Mouse (Mus musculus) Patski (cell line): ENCODE results near the gene Gm16253. TPM values are rescaled to one million over a fixed set of nuclear protein-coding genes. Genes with fewer than 3 reads are reported as not detected.

Source experiments
- ATAC-seq: fragments of 100-300 bp; one replicate; pipeline ENCODE4 v1.8.0; 2021
- CTCF ChIA-PET: fragments of 350-600 bp; sonication (Branson Sonifier 250); formaldehyde crosslinking; loops from one replicate; lab custom pipeline; 2022; ENCODE audit warnings: inconsistent platforms; lab: Charles Lee
- POLR2A ChIA-PET: fragments of 350-600 bp; sonication (Branson Sonifier 250); formaldehyde crosslinking; loops from one replicate; lab custom pipeline; 2022; ENCODE audit warnings: antibody characterized with exemption, inconsistent platforms; lab: Charles Lee
- DNase-seq: peaks from one replicate; pipeline ENCODE4 v3.0.0-alpha.2; 2011; ENCODE audit warnings: low read depth, low spot score
- H3K27me3 ChIP-seq: fragments of 371-371 bp; one replicate; pipeline ENCODE4 v1.5.1; 2021
- CTCF ChIP-seq: fragments of 100-300 bp; IDR thresholded peaks from one replicate; pipeline ENCODE4 v1.5.1; 2021
- in situ Hi-C: fragments of 300-500 bp; cut with MboI; formaldehyde crosslinking; loops from 3 replicates; pipeline ENCODE4 v1.11.1; 2018; ENCODE audit warnings: low pct_unique_long_range_greater_than_20kb, mixed read lengths
- polyA plus RNA-seq: library from polyadenylated mRNA; unstranded; gene quantifications from one replicate; pipeline ENCODE4 v1.2.3, GENCODE M21; 2021

Gene Gm16253
- polyA plus RNA-seq, 1 experiment from 2014 or later: 1.9 TPM

DNA sequence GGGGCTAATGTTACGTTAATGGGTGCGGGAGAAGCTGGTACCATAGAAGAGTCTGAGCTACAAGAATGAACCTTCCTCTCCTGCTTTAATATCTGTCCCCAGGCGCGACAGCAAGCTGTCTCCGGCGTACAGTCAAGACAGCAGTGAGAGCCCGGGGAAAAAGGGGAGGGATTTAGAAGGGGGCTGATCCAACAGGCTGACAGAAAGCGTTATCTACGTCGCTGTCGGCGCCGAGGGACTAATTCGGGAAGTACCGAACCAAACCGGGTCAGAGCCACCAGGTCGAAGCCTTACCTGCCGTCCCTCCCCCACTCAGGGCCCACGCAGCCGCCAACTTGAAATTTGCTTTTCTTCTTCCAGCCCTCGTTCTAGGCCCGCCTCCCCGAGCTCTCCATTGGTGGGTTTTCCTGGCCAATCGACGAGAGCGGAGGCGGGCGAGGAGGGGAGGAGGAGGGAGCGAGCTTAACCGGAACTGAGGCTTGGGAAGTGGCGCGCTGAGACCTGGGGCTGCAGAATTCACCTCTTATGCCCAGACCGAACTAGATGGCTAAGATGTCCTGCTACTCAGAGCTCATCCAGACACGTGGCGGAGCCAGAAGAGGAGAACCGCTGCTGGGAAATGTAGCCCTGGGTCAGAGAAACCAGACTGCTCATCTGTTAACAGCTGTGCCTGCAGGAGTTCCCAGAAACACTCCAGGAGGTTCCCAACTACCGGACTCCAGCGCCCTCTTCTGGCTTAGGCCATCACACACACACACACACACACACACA is 17.2 kb downstream of the Gm16253 start, which contains the start of gene Polr3gl:
Gene Polr3gl, minus strand, starts transcription at position 392 of the 771 bp plus-strand sequence.
- ChIA-PET CTCF (interaction anchor here (0.7 to 2.7 kb wide), 14 partner anchors 8 to 101 kb away, joined by 3 to 26 read pairs (median 5); partner anchors contain the start of genes Gm16253 and Rbm8a), POLR2A (interaction anchor here (0.6 to 1.5 kb wide), 6 partner anchors 8 to 37 kb away, joined by 3 to 5 read pairs (median 4); partner anchors contain the start of gene Txnip)
- DNase-seq (no peak), ATAC-seq (peak; percentile 96)
- H3K27me3 ChIP-seq: no peaks in the 10 kb centered on the region
- in situ Hi-C loops: no loop called here
- no peak for TF ChIP-seq CTCF

DNA sequence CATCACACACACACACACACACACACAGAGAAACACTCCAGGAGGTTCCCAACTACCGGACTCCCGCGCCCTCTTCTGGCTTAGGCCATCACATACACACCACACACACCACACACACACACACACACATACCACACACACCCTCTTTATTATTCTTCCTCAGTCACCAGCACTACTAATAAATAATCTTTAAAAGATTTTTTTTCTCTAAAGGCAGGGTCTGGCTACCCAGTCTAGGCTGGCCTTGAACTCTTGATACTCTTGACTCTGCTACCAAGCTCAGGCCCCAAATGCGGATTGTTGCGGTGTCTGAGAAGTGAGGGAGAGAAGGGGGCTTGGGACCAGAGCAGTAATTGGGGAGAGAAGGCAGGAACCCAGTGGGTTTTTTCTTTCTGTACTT is 18.1 kb downstream of the Gm16253 start:
- no peaks in the 10 kb centered on the region for H3K27me3 ChIP-seq
- TF ChIP-seq CTCF: no peak
- ATAC-seq (no peak), DNase-seq (no peak)
- POLR2A ChIA-PET: interaction anchor here (1.0 to 1.5 kb wide), 3 partner anchors 18 to 36 kb away, joined by 3 to 4 read pairs (median 4); partner anchors contain the start of gene Gm16253
- in situ Hi-C loops: no loop called here
- CTCF ChIA-PET: interaction anchor here (0.9 to 2.7 kb wide), 5 partner anchors 8 to 51 kb away, joined by 3 to 26 read pairs (median 3); partner anchors contain the start of gene Rbm8a

DNA sequence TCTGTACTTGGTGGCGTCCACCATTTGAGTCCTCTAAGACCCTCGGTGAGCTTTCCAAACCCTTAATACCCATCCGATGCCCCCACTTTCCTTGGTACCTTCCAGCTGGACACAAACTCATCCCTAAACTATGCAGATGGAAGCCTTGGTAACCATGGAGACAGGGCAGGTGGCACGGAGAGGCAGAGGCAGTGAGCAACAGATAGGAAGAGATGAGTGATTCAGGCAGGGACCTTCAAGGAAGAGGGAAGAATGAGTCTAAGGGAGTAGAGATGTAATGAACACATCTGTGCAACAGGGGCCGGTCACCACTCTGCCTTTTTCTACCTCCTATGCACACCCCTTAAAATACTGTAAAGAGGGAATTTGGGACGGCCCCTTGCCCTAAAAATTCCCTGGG is 18.9 kb downstream of the Gm16253 start:
- no peak for DNase-seq

DNA sequence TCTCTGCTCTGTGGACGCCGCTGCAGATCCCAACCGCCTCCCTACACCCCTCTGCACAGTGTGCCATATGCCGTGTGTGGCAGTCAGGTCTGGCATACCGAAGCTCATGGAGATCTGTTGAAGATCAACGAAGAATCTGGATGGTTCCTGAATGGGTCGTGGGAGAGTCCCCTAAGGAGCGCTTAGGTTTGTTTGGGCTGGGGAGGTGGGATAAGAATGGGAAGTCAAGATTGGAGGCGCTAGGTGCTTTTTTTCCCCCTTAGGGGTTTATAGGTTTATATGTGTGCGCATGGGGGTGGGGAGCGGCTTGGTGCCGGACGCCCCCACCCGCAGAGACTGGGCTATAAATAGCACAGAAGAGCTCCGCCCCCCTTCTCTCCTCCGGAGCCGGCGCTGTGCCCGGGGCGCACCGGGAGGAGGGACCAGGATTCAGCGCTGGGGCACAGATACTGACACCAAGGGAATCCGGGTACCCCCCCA is 19.5 kb downstream of the Gm16253 start, which contains the start of gene Ankrd34a:
Gene Ankrd34a, plus strand, starts transcription at position 409 of the 480 bp plus-strand sequence.
- H3K27me3 ChIP-seq: no peaks in the 10 kb centered on the region
- POLR2A ChIA-PET: interaction anchor here (0.7 kb wide), 1 partner anchor 309 kb away, joined by 3 read pairs; the partner anchor contains the start of gene Gpr89
- in situ Hi-C loops: no loop called here
- DNase-seq (no peak), ATAC-seq (no peak)
- CTCF ChIA-PET: interaction anchor here (1.6 kb wide), 1 partner anchor 9 kb away, joined by 4 read pairs; no protein-coding TSS in a partner anchor
- TF ChIP-seq CTCF: no peak

More for the DNA sequence above, 18.9 kb downstream of the Gm16253 start:
- no peaks in the 10 kb centered on the region for H3K27me3 ChIP-seq
- no peak for TF ChIP-seq CTCF
- CTCF ChIA-PET: interaction anchor here (0.9 to 2.7 kb wide), 3 partner anchors 7 to 52 kb away, joined by 3 to 26 read pairs (median 3); no protein-coding TSS in a partner anchor
- ATAC-seq: no peak
- POLR2A ChIA-PET: interaction anchor here (0.7 to 1.1 kb wide), 2 partner anchors 19 to 310 kb away, joined by 3 read pairs; partner anchors contain the start of genes Gm16253 and Gpr89
- in situ Hi-C loops: no loop called here

DNA sequence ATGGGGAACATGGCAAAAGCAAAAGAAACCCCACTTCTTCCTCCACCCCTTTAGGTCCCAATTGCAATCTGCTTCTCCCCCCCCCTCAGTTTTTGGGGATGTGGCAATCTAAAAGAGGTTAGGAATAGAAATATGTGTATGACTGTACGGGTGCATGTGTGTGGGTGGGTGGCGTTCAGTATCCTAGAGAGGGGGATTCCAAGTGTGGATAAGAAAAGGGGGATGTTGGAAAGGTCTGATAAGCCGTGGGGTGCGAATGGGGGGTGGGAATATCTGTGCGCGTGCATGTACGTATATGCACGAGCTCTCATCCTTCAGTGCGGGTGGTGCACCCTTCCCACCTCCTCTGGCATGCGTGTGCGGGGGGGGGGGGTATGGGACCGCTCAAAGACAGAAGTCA is 20.1 kb downstream of the Gm16253 start:
- no peaks in the 10 kb centered on the region for H3K27me3 ChIP-seq
- ChIA-PET CTCF (interaction anchor here (1.6 kb wide), 1 partner anchor 10 kb away, joined by 4 read pairs; no protein-coding TSS in a partner anchor), POLR2A (no interaction called here)
- ATAC-seq (no peak), DNase-seq (no peak)
- no peak for TF ChIP-seq CTCF
- in situ Hi-C loops: no loop called here

DNA sequence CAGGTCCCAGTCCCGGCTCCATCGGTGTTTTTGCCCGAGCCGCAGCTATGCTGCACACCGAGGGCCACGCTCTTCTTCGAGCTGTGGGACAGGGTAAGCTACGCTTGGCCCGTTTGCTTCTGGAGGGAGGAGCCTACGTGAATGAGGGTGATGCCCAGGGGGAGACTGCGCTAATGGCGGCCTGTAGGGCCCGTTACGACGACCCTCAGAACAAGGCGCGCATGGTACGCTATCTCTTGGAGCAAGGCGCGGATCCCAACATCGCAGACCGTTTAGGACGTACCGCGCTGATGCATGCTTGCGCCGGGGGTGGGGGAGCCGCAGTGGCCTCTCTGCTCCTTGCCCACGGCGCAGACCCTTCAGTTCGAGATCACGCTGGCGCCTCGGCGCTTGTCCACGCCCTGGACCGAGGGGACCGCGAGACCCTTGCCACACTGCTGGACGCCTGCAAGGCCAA is 20.7 kb downstream of the Gm16253 start:
- ATAC-seq (no peak), DNase-seq (no peak)
- no peaks in the 10 kb centered on the region for H3K27me3 ChIP-seq
- in situ Hi-C loops: no loop called here
- CTCF ChIA-PET: interaction anchor here (1.6 kb wide), 1 partner anchor 10 kb away, joined by 4 read pairs; no protein-coding TSS in a partner anchor
- POLR2A ChIA-PET: no interaction called here
- no peak for TF ChIP-seq CTCF

DNA sequence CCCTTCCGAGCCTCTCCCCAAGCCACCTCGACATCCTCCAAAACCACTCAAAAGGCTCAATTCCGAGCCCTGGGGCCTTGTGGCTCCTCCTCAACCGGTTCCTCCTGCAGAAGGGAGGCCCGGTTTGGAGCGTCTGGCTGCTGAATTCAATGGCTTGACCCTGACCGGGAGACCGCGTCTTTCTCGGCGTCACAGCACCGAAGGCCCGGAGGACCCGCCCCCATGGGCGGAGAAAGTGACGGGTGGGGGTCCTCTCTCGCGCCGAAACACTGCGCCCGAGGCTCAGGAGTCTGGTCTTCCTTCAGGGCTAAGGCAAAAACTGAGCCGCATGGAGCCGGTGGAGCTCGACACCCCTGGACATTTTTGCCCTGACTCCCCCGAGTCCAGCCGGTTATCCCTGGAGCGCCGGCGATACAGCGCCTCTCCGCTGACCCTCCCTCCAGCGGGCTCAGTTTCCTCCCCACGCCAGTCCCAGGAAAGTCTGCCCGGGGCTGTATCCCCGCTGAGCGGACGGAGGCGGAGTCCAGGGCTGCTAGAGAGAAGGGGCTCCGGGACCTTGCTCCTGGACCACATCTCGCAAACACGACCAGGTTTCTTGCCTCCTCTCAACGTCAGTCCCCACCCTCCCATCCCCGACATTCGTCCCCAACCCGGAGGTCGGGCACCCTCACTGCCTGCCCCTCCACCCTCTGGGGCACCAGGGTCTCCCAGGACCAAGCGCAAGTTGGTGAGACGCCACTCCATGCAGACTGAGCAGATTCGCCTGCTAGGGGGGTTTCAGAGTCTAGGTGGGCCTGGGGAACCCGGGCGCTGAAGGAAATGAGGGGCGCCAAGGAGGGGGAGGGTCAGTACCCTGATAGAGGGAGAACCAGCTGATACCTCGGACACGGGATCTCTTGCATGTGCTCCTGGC is 21.6 kb downstream of the Gm16253 start:
- ATAC-seq: no peak
- CTCF ChIA-PET: interaction anchor here (1.7 kb wide), 1 partner anchor 18 kb away, joined by 6 read pairs; no protein-coding TSS in a partner anchor
- in situ Hi-C loops: no loop called here

DNA sequence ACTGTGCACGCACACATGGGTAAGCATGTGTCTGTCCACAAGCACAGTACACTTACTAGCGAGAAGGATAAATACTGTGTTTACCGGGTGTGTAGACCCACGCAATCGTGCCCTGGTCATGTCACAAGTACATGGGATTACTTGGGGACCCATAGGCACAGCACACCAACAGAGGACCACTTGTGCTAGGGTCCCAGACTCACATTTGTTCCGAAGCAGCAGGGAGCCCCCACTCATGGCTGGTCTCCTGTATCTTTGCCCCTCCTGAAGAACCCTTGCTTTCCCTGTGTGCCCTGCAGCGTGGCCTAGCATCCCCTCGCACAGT is 22.2 kb downstream of the Gm16253 start:
- no peak for TF ChIP-seq CTCF
- ATAC-seq (no peak), DNase-seq (no peak)
- ChIA-PET CTCF (interaction anchor here (1.0 to 1.7 kb wide), 2 partner anchors 19 to 22 kb away, joined by 3 to 6 read pairs; partner anchors contain the start of gene Gm16253), POLR2A (interaction anchor here (0.6 kb wide), 1 partner anchor 126 kb away, joined by 5 read pairs; no protein-coding TSS in a partner anchor)
- in situ Hi-C loops: no loop called here
- no peaks in the 10 kb centered on the region for H3K27me3 ChIP-seq

More for the DNA sequence above, 21.6 kb downstream of the Gm16253 start:
- no peaks in the 10 kb centered on the region for H3K27me3 ChIP-seq
- POLR2A ChIA-PET: no interaction called here
- TF ChIP-seq CTCF: no peak
- no peak for DNase-seq

DNA sequence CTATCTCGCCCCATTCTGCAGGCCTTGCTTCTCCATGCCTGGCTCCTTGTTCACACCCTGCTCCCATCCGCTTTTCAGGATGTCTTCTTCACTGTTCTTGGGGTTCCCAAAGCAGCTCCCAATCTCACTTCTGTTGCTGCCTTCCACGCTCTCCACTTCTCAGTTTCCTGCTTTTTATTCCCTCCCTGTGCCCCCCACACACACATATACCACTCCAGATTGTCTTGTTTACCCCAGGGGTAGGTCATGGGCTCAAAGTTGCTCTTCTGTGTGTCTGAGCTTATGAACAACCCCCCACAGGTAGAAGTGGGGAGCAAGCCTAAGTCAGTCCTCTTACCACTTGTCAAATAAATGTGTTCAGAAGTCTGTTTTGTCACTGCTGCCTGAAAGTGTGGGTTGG is 22.6 kb downstream of the Gm16253 start:
- ATAC-seq (no peak), DNase-seq (no peak)
- in situ Hi-C loops: no loop called here
- TF ChIP-seq CTCF: no peak
- CTCF ChIA-PET: interaction anchor here (1.0 to 1.7 kb wide), 3 partner anchors 19 to 40 kb away, joined by 3 to 6 read pairs (median 4); partner anchors contain the start of gene Gm16253
- no peaks in the 10 kb centered on the region for H3K27me3 ChIP-seq
- POLR2A ChIA-PET: interaction anchor here (0.6 to 2.5 kb wide), 3 partner anchors 38 to 125 kb away, joined by 5 to 9 read pairs (median 7); partner anchors contain the start of gene Txnip
